Mouse (Mus musculus) spleen, adult 2 months (tissue): ENCODE measurements at regions not wholly inside any gene's neighbourhood (a gene's known extent, or its start where the extent isn't known, plus 50 kb on each side); places are given as distances from the start of the nearest gene placed in this dataset.

Source experiments
- CTCF ChIP-seq: fragments of 200-500 bp; IDR thresholded peaks from 2 replicates; pipeline ENCODE4 v1.5.1; 2011; ENCODE audit warnings: mild to moderate bottlenecking, inconsistent platforms; ENCODE audit not compliant: insufficient read depth, insufficient read length, insufficient replicate concordance; ENCODE audit errors: extremely low read depth
- POLR2A ChIP-seq: fragments of 200-500 bp; IDR thresholded peaks from 2 replicates; pipeline ENCODE4 v1.6.1; 2011; ENCODE audit warnings: low read depth, low read length, inconsistent platforms

DNA sequence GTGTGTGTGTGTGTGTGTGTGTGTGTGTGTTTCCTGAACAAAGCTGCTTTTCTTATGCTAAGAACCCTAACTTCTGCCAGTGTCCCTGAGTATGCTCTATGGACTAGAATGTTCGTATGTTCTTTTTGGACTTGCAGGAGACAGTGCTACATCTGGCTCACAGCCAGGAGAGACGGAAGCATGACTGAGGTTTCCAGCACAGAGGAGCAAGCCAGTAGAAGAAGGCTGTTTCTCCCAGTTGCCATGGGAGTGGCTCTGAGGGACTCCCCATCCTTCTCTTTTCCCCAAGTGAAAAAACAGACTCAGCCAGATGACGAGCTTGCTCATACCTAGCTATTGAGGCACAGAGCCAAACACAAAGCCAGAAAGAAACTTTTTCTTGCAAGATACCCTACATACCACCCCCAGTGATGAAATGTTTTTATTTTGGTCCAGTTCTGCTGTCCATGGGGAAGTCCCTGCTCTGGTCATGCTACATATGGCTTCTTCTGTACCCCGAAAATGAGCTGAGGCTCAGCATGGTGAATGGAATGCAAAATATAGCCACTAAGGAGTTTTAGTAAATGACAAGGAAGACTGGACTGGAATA, 582.3 kb upstream of the Nox3 start:
- TF ChIP-seq CTCF = no peak
- TF ChIP-seq POLR2A = no peak
